Mouse (Mus musculus): ENCODE data around the gene Ahdc1.
A peak's percentile ranks its signal among the peaks of the same experiment; 100 is the strongest.

Gene Ahdc1

GRCm38 (mm10) chr4:133018263-133018798, 7.3 kb downstream of the Ahdc1 start:
- no peak for DNase-seq

- DNase-seq, result no peak
Observed at GRCm38 (mm10) chr4:133020721-133021120, 9.7 kb downstream of the Ahdc1 start.

GRCm38 (mm10) chr4:133021181-133021671, 10.2 kb downstream of the Ahdc1 start:
- DNase-seq, result peak; percentile 75

DNA sequence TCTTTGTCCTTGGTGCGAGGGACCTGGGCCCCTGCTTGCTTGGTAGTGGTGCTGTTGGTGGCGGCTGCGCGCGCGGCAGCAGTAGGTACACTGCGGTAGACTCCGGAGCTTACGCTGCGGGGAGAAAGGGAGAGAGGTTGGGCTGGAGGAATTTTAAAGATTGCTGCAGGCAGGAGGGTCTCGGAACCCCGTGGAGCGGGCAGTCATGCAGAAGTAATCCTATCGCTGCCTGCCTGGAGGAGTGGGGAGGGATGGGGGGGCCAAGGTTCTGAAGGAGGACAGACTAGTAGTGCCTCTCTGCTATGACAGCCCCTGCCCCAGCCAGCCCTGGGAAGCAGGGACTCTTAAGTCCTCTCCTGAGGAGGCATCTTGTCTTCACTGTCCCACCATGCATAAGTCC, 11.2 kb downstream of the Ahdc1 start:
- peak; percentile 59 for DNase-seq

- peak; percentile 54 for DNase-seq
Observed at GRCm38 (mm10) chr4:133022954-133023635, 12.0 kb downstream of the Ahdc1 start.

GRCm38 (mm10) chr4:133023636-133024035, 12.6 kb downstream of the Ahdc1 start:
- no peak for DNase-seq

GRCm38 (mm10) chr4:133024404-133024803, 13.3 kb downstream of the Ahdc1 start:
- no peak for DNase-seq

DNA sequence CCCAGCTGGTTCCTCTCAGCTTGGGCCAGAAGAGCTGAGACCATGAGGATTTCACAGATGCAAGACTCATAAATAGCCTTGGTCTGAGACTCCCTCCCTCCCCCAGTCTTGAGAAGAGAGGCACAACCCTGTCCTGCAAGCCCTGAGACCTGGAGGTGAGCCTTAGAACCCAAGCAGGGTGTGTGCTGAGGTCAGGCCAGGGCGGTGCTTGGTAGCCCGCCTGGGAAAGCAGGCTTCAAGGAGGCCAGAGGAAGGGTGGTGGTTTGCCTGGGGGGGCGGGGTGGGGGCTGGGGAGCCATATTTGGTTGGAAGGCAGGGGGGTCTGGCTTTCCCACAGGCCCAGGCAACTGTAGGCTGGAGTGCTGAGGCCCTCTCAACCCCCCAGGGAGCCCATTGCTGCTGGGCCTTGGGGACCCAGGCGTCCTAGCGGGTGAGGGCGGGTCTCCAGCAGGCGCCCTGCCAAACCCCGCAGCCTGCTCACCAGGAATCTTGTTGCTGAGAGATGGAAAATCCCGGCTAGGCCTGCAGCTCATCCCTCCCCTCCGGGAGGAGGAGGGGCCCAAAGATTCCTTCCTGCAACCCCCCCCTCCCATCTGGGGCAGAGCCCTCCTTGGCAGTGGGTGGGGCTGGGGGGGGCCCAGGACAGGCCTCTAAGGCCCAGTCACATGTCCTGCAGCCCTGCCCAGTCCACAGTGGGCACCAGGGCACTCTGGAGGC, 14.1 kb downstream of the Ahdc1 start:
- DNase-seq, result no peak

- DNase-seq, result no peak
Observed at GRCm38 (mm10) chr4:133026272-133026671, 15.2 kb downstream of the Ahdc1 start.

DNA sequence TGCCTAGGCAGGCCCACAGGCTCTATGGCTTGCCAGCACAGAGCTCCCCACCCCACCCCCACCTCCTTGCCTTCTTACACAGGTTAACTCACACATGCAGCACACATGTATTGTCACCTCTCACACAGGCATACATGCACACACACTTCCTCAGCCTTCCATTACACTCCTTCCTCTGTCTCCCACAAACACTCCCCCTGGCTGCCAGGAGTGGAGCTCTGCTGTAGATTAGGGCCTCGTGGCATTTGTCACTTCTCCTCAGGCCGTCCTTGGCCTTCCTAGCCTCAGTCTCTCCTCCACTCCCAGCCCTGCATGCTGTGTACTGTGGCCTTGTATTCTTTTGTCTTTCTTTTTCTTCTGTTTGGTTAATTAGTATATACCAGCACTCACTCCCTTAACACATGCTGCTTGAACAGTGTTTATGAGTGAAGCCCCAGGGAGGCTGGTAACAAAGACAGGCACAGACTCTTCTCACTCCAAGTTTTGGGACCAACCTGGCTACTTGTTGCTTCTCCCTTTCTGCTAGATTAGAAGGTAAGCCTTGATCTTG, 15.8 kb downstream of the Ahdc1 start:
- DNase-seq, result no peak

- no peak for DNase-seq
Observed at GRCm38 (mm10) chr4:133027721-133028120, 16.7 kb downstream of the Ahdc1 start.

DNA sequence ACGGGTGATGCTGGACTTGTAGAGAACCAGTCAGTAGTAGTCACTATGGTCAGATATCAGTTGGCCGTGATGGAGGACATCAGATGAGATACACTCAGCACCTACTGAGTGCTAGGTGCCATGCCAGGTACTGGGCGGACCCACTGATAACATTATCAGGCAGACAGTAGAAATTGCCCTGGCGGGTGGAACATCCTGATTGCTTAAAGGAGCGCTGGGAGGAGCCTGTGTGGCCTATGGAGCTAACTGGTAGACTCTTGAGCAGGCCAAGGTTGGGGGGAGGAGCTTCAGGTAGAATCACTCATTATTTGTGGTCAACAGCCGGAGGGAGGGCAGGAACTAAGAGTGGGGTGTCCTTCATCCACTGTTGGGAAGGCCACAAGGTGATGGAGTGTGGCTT, 17.1 kb downstream of the Ahdc1 start:
- DNase-seq, result no peak

DNA sequence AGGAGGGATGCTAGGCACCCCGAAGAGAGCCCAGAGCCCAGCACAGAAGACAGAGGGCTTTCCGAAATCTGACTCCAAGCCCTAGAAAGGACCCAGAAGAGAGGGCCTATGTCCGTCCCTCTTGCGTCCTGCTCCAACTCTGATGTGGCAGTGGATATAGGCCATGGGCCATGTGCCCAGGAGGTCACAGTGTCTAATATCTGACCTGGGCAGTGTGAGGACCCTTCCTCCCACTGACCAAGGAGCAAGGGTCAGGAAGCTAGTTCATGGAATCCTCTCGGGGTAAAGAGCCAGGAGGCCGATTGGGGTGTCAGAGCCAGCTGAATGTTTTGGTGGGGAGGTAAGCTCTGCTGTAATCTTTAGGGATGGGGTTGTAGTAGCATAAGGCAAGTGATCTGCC, 17.8 kb downstream of the Ahdc1 start:
- DNase-seq, result no peak

- DNase-seq, result no peak
Observed at GRCm38 (mm10) chr4:133032410-133033095, 21.5 kb downstream of the Ahdc1 start.

- no peak for DNase-seq
Observed at GRCm38 (mm10) chr4:133034478-133034877, 23.4 kb downstream of the Ahdc1 start.

GRCm38 (mm10) chr4:133035446-133035845, 24.4 kb downstream of the Ahdc1 start:
- no peak for DNase-seq

DNA sequence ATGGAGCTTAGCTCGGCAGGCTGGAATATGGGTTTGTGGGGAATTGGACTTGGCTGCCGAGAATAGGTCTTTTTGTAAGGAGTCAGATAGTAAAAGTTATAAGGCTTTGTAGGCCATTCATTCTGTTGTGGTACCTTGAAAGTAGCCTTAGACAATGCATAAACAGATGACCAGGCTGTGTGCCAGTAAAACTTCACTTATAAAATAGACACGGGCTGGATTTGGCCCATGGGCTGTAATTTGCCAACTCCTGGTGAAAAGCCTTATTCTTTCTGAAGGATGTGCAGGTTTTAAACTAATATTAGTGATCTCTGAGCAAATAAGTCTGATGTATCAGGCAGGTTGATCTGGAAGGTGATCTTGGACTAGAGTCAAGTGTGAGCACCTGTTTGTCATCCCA, 24.9 kb downstream of the Ahdc1 start:
- DNase-seq, result no peak

DNA sequence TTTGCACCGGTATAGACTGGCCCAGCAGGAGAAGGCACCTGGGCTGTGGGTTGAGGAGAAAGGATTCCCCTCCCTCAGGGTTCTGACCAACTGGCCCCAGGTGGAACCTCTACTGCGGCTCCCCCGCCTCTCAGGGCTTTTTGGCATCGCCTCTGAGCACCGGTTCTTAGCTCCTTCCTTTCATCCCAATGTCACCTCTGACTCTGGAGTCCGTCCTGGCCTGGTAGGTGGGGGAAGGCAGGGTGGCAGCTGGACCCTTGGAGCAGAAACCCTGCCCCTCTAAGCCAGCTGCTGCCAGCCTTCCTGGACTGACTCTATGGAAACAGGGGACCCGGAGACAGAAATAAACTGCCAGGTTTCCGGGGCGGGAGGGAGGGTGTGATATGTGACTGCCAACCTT, 26.2 kb downstream of the Ahdc1 start:
- DNase-seq, result no peak

DNA sequence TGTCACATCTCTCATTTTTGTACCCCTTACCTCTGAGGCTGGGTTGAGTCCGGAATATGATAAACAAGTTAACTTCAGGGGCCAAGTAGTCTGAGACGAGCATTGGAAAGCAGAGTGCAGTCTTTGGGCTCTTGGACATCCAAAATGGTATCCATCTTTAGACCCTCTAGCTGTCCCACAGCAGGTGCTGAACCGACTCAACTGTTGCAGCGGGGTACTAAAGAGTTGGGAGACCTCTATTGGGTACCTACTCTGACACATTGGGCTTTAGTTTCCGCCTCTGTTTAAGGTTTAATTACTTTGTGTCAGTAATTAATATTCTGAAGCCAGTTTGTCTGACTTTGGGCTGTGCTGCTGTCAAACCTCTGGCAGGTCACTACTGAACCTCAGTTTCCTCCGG, 26.7 kb downstream of the Ahdc1 start:
- no peak for DNase-seq

- DNase-seq, result peak; percentile 87
Observed at GRCm38 (mm10) chr4:133038521-133039115, 27.6 kb downstream of the Ahdc1 start.

GRCm38 (mm10) chr4:133039116-133039819, 28.2 kb downstream of the Ahdc1 start:
- DNase-seq, result peak; percentile 81

- DNase-seq, result no peak
Observed at GRCm38 (mm10) chr4:133039832-133040231, 28.8 kb downstream of the Ahdc1 start.
